Mouse (Mus musculus): Measurements from ENCODE around the gene Tubal3. TPM values are rescaled to one million over a fixed set of nuclear protein-coding genes. Genes with fewer than 3 reads are reported as not detected.

Gene Tubal3
- polyA plus RNA-seq, 1 experiment from 2014 or later, result not detected

DNA sequence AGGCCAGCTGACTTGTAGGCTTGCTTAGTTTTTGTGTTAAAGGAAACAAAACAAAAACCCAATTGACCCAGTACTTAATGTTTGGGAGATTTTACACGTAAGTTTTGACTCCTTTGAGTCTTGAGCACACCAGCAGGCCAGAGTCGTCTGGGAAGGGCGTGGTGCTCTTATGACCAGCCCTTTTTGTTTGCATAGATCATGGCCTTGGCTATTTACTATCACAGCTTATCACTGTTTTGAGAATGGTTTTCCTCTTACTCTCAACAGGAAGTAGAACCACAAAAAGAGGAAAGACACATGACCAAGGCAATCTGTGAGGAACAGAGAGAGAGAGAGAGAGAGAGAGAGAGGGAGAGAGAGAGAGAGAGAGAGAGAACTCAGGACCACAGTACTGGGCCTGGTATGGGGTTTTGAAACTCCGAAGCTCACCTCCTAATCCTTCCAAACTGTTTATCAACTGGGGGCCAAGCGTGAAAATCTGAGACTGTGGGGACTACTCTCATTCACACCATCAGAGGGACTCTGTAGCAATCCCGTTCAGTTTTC lies 10.8 kb upstream of the Tubal3 start:
- no peaks in the 10 kb centered on the region; the same call in 1 of the 2 replicates for H3K36me3 ChIP-seq (ENCODE audit: control insufficient read depth, insufficient read depth, low read length)
- DNase-seq (ENCODE audit: low spot score, missing footprints), result no peak
- WGBS, result 90% methylated on average over 6 of the region's 6 CpGs

DNA sequence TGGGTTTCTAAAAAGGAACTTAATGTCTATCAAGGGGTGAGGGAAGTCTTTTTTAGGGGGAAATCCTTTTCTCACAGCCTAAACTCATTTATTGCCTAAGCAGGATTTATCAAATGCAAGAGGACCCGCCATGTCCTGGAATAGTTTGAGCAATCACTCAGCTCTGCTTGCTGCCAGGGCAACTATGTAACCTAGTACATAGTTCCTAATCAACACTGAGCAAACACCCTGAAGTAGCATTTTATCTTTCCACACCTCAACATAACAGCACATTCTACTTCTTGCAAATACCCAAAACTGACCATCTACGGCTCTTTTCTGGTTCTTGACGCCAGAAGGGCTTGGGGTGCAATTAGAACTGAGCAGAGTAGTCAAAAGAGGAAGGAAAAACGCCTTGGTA lies 9.8 kb upstream of the Tubal3 start:
- no peaks in the 10 kb centered on the region; the same call in 1 of the 2 replicates for H3K36me3 ChIP-seq (ENCODE audit: control insufficient read depth, insufficient read depth, low read length)
- H3K27ac ChIP-seq (ENCODE audit: low read depth, low read length), result no peak overlapping the region
- H3K9ac ChIP-seq (ENCODE audit: low read length), result no peak overlapping the region
- DNase-seq (ENCODE audit: low spot score, missing footprints) (no peak), ATAC-seq (ENCODE audit: low FRiP score) (no peak)
- H3K4me1 ChIP-seq (ENCODE audit: control insufficient read depth, insufficient read depth, low read length), result no peaks in the 10 kb centered on the region
- no peak overlapping the region for H3K4me2 ChIP-seq
- no peak overlapping the region for H3K4me3 ChIP-seq (ENCODE audit: low read depth, low read length)
- 92% methylated on average over 4 of the region's 4 CpGs for WGBS
- no peaks in the 10 kb centered on the region for H3K9me3 ChIP-seq (ENCODE audit: control insufficient read depth, low read length)
- H3K27me3 ChIP-seq (ENCODE audit: control insufficient read depth, insufficient read depth, low read length), result no peaks in the 10 kb centered on the region

More for the DNA sequence above, 10.8 kb upstream of the Tubal3 start:
- Histone ChIP-seq H3K4me3 (ENCODE audit: low read depth, low read length) (no peak overlapping the region), H3K27me3 (ENCODE audit: control insufficient read depth, insufficient read depth, low read length) (no peaks in the 10 kb centered on the region), H3K4me2 (no peak overlapping the region), H3K4me1 (ENCODE audit: control insufficient read depth, insufficient read depth, low read length) (no peaks in the 10 kb centered on the region), H3K9ac (ENCODE audit: low read length) (no peak overlapping the region), H3K27ac (ENCODE audit: low read depth, low read length) (no peak overlapping the region), H3K9me3 (ENCODE audit: control insufficient read depth, low read length) (no peaks in the 10 kb centered on the region)
- no peak for ATAC-seq (ENCODE audit: low FRiP score)

- Histone ChIP-seq H3K9ac (ENCODE audit: low read length) (no peak overlapping the region), H3K9me3 (ENCODE audit: control insufficient read depth, low read length) (no peaks in the 10 kb centered on the region), H3K4me1 (ENCODE audit: control insufficient read depth, insufficient read depth, low read length) (no peaks in the 10 kb centered on the region), H3K4me2 (no peak overlapping the region), H3K27ac (ENCODE audit: low read depth, low read length) (no peak overlapping the region), H3K4me3 (ENCODE audit: low read depth, low read length) (no peak overlapping the region), H3K36me3 (ENCODE audit: control insufficient read depth, insufficient read depth, low read length) (peaks cover 4% of the 10 kb centered on the region), H3K27me3 (ENCODE audit: control insufficient read depth, insufficient read depth, low read length) (no peaks in the 10 kb centered on the region)
- DNase-seq (ENCODE audit: low spot score, missing footprints), result no peak
- no peak for ATAC-seq (ENCODE audit: low FRiP score)
- WGBS, result 92% methylated on average over 5 of the region's 5 CpGs
Observed at GRCm38 (mm10) chr13:3910356-3910755, 7.7 kb upstream of the Tubal3 start.

GRCm38 (mm10) chr13:3913504-3913903 lies 4.6 kb upstream of the Tubal3 start:
- no peak for ATAC-seq (ENCODE audit: low FRiP score)
- 95% methylated on average over 4 of the region's 4 CpGs for WGBS

GRCm38 (mm10) chr13:3924483-3924882 lies 6.4 kb downstream of the Tubal3 start:
- Histone ChIP-seq H3K9ac (ENCODE audit: low read length) (no peak overlapping the region), H3K4me3 (ENCODE audit: low read depth, low read length) (no peak overlapping the region), H3K27ac (ENCODE audit: low read depth, low read length) (no peak overlapping the region), H3K4me1 (ENCODE audit: control insufficient read depth, insufficient read depth, low read length) (no peaks in the 10 kb centered on the region), H3K9me3 (ENCODE audit: control insufficient read depth, low read length) (no peaks in the 10 kb centered on the region), H3K36me3 (ENCODE audit: control insufficient read depth, insufficient read depth, low read length) (no peaks in the 10 kb centered on the region), H3K4me2 (no peak overlapping the region), H3K27me3 (ENCODE audit: control insufficient read depth, insufficient read depth, low read length) (no peaks in the 10 kb centered on the region)
- DNase-seq (ENCODE audit: low spot score, missing footprints) (no peak), ATAC-seq (ENCODE audit: low FRiP score) (no peak)
- WGBS, result 86% methylated on average over 5 of the region's 5 CpGs

More at GRCm38 (mm10) chr13:3913504-3913903, 4.6 kb upstream of the Tubal3 start:
- Histone ChIP-seq H3K4me1 (ENCODE audit: control insufficient read depth, insufficient read depth, low read length) (peaks cover 3% of the 10 kb centered on the region; the same call in 1 of the 2 replicates), H3K9me3 (ENCODE audit: control insufficient read depth, low read length) (no peaks in the 10 kb centered on the region), H3K36me3 (ENCODE audit: control insufficient read depth, insufficient read depth, low read length) (peaks cover 10% of the 10 kb centered on the region; the same call in 1 of the 2 replicates), H3K4me3 (ENCODE audit: low read depth, low read length) (no peak overlapping the region), H3K27ac (ENCODE audit: low read depth, low read length) (no peak overlapping the region), H3K9ac (ENCODE audit: low read length) (no peak overlapping the region), H3K27me3 (ENCODE audit: control insufficient read depth, insufficient read depth, low read length) (no peaks in the 10 kb centered on the region), H3K4me2 (no peak overlapping the region)
- no peak for DNase-seq (ENCODE audit: low spot score, missing footprints)

DNA sequence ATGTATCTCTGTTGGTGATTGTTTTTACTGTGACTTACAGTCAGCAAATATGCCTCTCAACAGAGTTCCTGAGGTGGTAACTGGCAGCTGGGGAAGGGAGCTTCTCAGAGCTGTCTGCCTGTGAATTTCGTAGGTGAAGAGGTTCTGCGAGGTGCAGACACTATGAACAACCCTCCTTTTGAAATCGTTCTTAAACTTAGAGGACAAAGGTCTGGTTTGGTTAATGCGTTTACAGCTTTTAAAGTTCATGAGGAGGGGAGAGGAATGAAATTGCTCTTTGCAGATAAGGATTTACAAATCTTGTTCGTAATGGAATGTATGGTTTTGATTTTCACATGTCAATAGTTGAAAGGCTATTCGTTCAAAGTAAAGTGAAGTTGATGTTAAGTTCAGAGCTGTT lies 7.6 kb downstream of the Tubal3 start:
- WGBS, result 87% methylated on average over 6 of the region's 6 CpGs
- H3K27ac ChIP-seq (ENCODE audit: low read depth, low read length), result no peak overlapping the region
- DNase-seq (ENCODE audit: low spot score, missing footprints), result no peak
- no peaks in the 10 kb centered on the region for H3K36me3 ChIP-seq (ENCODE audit: control insufficient read depth, insufficient read depth, low read length)
- H3K4me2 ChIP-seq, result no peak overlapping the region
- ATAC-seq (ENCODE audit: low FRiP score), result no peak
- H3K9me3 ChIP-seq (ENCODE audit: control insufficient read depth, low read length), result no peaks in the 10 kb centered on the region
- H3K9ac ChIP-seq (ENCODE audit: low read length), result no peak overlapping the region
- H3K4me3 ChIP-seq (ENCODE audit: low read depth, low read length), result no peak overlapping the region
- no peaks in the 10 kb centered on the region for H3K4me1 ChIP-seq (ENCODE audit: control insufficient read depth, insufficient read depth, low read length)
- no peaks in the 10 kb centered on the region for H3K27me3 ChIP-seq (ENCODE audit: control insufficient read depth, insufficient read depth, low read length)

GRCm38 (mm10) chr13:3926046-3926445 lies 8.0 kb downstream of the Tubal3 start:
- H3K4me1 ChIP-seq (ENCODE audit: control insufficient read depth, insufficient read depth, low read length), result no peaks in the 10 kb centered on the region
- no peak overlapping the region for H3K4me3 ChIP-seq (ENCODE audit: low read depth, low read length)
- ATAC-seq (ENCODE audit: low FRiP score) (no peak), DNase-seq (ENCODE audit: low spot score, missing footprints) (no peak)
- no peaks in the 10 kb centered on the region for H3K9me3 ChIP-seq (ENCODE audit: control insufficient read depth, low read length)
- no peak overlapping the region for H3K4me2 ChIP-seq
- no peak overlapping the region for H3K27ac ChIP-seq (ENCODE audit: low read depth, low read length)
- no peaks in the 10 kb centered on the region for H3K27me3 ChIP-seq (ENCODE audit: control insufficient read depth, insufficient read depth, low read length)
- H3K9ac ChIP-seq (ENCODE audit: low read length), result no peak overlapping the region
- no peaks in the 10 kb centered on the region for H3K36me3 ChIP-seq (ENCODE audit: control insufficient read depth, insufficient read depth, low read length)
- WGBS, result 95% methylated on average over 6 of the region's 6 CpGs

GRCm38 (mm10) chr13:3944699-3945098 lies 26.6 kb downstream of the Tubal3 start:
- DNase-seq (ENCODE audit: low spot score, missing footprints) (no peak), ATAC-seq (ENCODE audit: low FRiP score) (no peak)
- Histone ChIP-seq H3K4me3 (ENCODE audit: low read depth, low read length) (no peak overlapping the region), H3K4me2 (no peak overlapping the region), H3K27me3 (ENCODE audit: control insufficient read depth, insufficient read depth, low read length) (no peaks in the 10 kb centered on the region), H3K27ac (ENCODE audit: low read depth, low read length) (no peak overlapping the region), H3K36me3 (ENCODE audit: control insufficient read depth, insufficient read depth, low read length) (no peaks in the 10 kb centered on the region), H3K9me3 (ENCODE audit: control insufficient read depth, low read length) (no peaks in the 10 kb centered on the region), H3K9ac (ENCODE audit: low read length) (no peak overlapping the region), H3K4me1 (ENCODE audit: control insufficient read depth, insufficient read depth, low read length) (no peaks in the 10 kb centered on the region)
- 86% methylated on average over 7 of the region's 7 CpGs for WGBS

DNA sequence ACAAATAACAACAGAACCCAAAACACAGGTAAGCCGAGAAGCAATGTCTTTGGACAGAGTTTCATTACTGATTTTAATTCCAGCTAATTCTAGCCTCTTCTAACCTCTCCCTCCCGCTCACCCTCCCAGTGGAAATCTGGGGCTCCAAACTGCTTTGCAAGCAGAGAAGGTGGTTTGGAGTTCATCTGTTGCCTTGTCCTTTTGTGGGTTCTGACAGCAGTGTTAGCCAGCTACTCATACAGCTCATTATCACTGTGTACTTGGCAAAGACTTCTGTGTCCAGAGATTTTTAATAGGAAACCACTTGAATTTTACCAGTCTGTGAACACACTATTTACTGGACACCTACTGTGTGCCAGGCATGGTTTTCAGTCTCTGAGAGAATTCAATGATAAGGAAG lies 27.2 kb downstream of the Tubal3 start, which contains the start of gene Ucn3:
Gene Ucn3, minus strand, starts transcription at position 101 of the 400 bp plus-strand sequence.
- Histone ChIP-seq H3K4me1 (ENCODE audit: control insufficient read depth, insufficient read depth, low read length) (no peaks in the 10 kb centered on the region), H3K4me2 (no peak within 1 kb of the TSS), H3K27ac (ENCODE audit: low read depth, low read length) (no peak within 1 kb of the TSS), H3K27me3 (ENCODE audit: control insufficient read depth, insufficient read depth, low read length) (no peaks in the 10 kb centered on the region), H3K4me3 (ENCODE audit: low read depth, low read length) (no peak within 1 kb of the TSS), H3K9me3 (ENCODE audit: control insufficient read depth, low read length) (no peaks in the 10 kb centered on the region), H3K9ac (ENCODE audit: low read length) (no peak within 1 kb of the TSS), H3K36me3 (ENCODE audit: control insufficient read depth, insufficient read depth, low read length) (no peaks in the 10 kb centered on the region)
- 76% methylated on average over 2 of the region's 2 CpGs for WGBS
- ATAC-seq (ENCODE audit: low FRiP score) (no peak), DNase-seq (ENCODE audit: low spot score, missing footprints) (no peak)
